Mouse (Mus musculus) E14TG2a.4 (cell line): ENCODE measurements around the gene Serac1.

Experiments used
- H3K27me3 ChIP-seq: 2 replicates; pipeline ENCODE4 v1.6.1; 2014; ENCODE audit warnings: low read length, control low read depth; ENCODE audit not compliant: insufficient read depth
- H3K36me3 ChIP-seq: 2 replicates; pipeline ENCODE4 v1.6.1; 2014; ENCODE audit warnings: low read length, control low read depth; ENCODE audit not compliant: insufficient read depth
- H3K4me1 ChIP-seq: replicated peaks from 2 replicates; pipeline ENCODE4 v1.6.1; 2014; ENCODE audit warnings: low read depth, low read length, control low read depth
- H3K4me3 ChIP-seq: replicated peaks from 2 replicates; pipeline ENCODE4 v1.5.1; 2014; ENCODE audit warnings: mild to moderate bottlenecking, low read length
- H3K9me3 ChIP-seq: 2 replicates; pipeline ENCODE4 v1.6.1; 2014; ENCODE audit warnings: low read length, control low read depth
- CTCF ChIP-seq: conservative IDR thresholded peaks from 2 replicates; pipeline ENCODE4 v1.5.1; 2014; ENCODE audit warnings: low read length
- NANOG ChIP-seq: IDR thresholded peaks from 2 replicates; pipeline ENCODE4 v1.6.1; 2014; ENCODE audit warnings: borderline replicate concordance, low read length, mixed read lengths
- POU5F1 ChIP-seq: IDR thresholded peaks from 2 replicates; pipeline ENCODE4 v1.6.1; 2014; ENCODE audit warnings: low read length, borderline replicate concordance

The Serac1 gene

DNA sequence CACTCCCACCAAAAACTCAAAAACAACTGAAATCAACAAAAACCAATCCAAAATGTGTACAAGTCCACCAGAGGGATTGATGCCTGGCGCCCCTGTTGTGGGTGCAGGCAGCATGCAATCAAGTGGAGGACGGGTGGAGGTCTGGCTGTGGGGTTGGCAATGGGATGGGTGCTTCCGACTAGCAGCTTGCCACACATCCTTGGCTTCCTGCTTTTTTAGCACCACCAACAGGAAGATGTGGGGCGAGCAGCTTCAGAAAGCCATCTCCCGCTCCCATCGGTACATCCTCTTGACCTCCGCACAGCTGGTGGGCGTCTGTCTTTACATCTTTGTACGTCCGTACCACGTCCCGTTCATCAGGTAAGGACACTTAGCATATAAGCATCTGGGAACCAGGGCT lies 62.3 kb downstream of the Serac1 start:
- no peak overlapping the region for H3K4me3 ChIP-seq
- peaks cover 28% of the 10 kb centered on the region for H3K4me1 ChIP-seq
- no peak for TF ChIP-seq NANOG
- H3K27me3 ChIP-seq: no peaks in the 10 kb centered on the region
- H3K9me3 ChIP-seq: no peaks in the 10 kb centered on the region
- H3K36me3 ChIP-seq: peaks cover 24% of the 10 kb centered on the region; the same call in 1 of the 2 replicates

DNA sequence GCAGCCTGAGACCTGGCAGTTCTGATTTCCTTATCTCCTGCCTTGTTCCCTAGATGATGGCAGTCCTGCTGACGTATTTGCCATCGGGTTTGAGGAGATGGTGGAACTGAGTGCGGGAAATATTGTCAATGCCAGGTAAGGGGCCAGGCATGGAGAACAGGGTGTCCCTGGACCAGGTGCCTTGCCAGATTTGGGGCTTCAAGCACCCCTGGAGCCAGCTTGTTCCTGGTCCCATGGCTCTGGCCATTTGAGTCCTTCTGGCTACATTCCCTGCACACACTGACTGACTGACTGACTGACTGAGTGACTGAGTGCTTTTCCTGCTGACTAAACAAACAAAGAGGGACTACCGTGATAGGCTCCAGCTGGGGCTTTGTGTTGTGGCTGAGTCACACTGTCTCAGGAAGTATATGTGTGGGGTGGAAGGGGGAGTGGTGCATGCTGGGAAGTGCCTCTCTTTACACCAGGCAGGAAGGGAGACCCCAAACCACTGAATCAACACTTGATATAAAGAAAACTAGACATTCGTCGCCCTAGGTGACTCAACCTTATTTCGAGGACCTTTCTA lies 63.2 kb downstream of the Serac1 start:
- Histone ChIP-seq H3K36me3 (peaks cover 24% of the 10 kb centered on the region; the same call in 1 of the 2 replicates), H3K9me3 (no peaks in the 10 kb centered on the region), H3K27me3 (no peaks in the 10 kb centered on the region), H3K4me1 (peaks cover 28% of the 10 kb centered on the region), H3K4me3 (no peak overlapping the region)
- TF ChIP-seq NANOG: no peak
- TF ChIP-seq POU5F1: no peak
- no peak for TF ChIP-seq CTCF

- H3K27me3 ChIP-seq: no peaks in the 10 kb centered on the region
- peaks cover 21% of the 10 kb centered on the region for H3K4me1 ChIP-seq
- H3K9me3 ChIP-seq: no peaks in the 10 kb centered on the region
- TF ChIP-seq POU5F1 (no peak), CTCF (no peak), NANOG (no peak)
- no peak overlapping the region for H3K4me3 ChIP-seq
- peaks cover 32% of the 10 kb centered on the region for H3K36me3 ChIP-seq
Observed at GRCm38 (mm10) chr17:6014985-6015384, 64.6 kb downstream of the Serac1 start.

DNA sequence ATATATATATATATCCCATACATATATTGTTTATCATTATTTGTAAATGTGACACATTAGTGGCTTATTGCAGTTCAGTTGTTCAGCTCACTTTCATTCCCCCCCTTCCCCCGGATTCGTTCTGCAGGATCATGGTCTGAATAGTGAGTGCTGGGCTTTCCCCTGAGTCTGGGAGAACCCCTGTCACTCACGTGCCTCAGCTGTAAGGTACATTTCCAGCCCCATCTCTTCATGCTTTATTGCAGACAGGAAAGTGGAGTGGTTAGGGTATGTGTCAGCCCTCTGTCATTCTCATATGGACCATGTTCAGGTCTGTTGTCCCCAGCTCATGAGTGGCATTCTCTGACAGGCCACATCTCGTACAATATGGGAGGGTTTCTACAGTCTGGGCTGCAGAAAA lies 66.5 kb downstream of the Serac1 start:
- Histone ChIP-seq H3K36me3 (peaks cover 32% of the 10 kb centered on the region), H3K9me3 (no peaks in the 10 kb centered on the region), H3K4me3 (no peak overlapping the region), H3K27me3 (no peaks in the 10 kb centered on the region), H3K4me1 (peaks cover 17% of the 10 kb centered on the region)
- TF ChIP-seq CTCF (no peak), POU5F1 (no peak), NANOG (no peak)

GRCm38 (mm10) chr17:6009606-6010005 lies 69.9 kb downstream of the Serac1 start:
- TF ChIP-seq NANOG: no peak
- no peak for TF ChIP-seq POU5F1
- H3K27me3 ChIP-seq: no peaks in the 10 kb centered on the region
- H3K9me3 ChIP-seq: no peaks in the 10 kb centered on the region
- peaks cover 21% of the 10 kb centered on the region for H3K4me1 ChIP-seq
- peaks cover 24% of the 10 kb centered on the region for H3K36me3 ChIP-seq
- H3K4me3 ChIP-seq: no peak overlapping the region

- Histone ChIP-seq H3K4me3 (no peak overlapping the region), H3K27me3 (no peaks in the 10 kb centered on the region), H3K4me1 (peaks cover 21% of the 10 kb centered on the region), H3K9me3 (no peaks in the 10 kb centered on the region), H3K36me3 (peaks cover 24% of the 10 kb centered on the region)
- TF ChIP-seq CTCF: no peak
Observed at GRCm38 (mm10) chr17:6008590-6008989, 71.0 kb downstream of the Serac1 start.

- Histone ChIP-seq H3K9me3 (no peaks in the 10 kb centered on the region), H3K36me3 (peaks cover 26% of the 10 kb centered on the region), H3K4me3 (no peak overlapping the region), H3K27me3 (no peaks in the 10 kb centered on the region), H3K4me1 (peaks cover 21% of the 10 kb centered on the region)
- TF ChIP-seq NANOG: no peak
- no peak for TF ChIP-seq CTCF
- no peak for TF ChIP-seq POU5F1
Observed at GRCm38 (mm10) chr17:6007902-6008301, 71.6 kb downstream of the Serac1 start.

DNA sequence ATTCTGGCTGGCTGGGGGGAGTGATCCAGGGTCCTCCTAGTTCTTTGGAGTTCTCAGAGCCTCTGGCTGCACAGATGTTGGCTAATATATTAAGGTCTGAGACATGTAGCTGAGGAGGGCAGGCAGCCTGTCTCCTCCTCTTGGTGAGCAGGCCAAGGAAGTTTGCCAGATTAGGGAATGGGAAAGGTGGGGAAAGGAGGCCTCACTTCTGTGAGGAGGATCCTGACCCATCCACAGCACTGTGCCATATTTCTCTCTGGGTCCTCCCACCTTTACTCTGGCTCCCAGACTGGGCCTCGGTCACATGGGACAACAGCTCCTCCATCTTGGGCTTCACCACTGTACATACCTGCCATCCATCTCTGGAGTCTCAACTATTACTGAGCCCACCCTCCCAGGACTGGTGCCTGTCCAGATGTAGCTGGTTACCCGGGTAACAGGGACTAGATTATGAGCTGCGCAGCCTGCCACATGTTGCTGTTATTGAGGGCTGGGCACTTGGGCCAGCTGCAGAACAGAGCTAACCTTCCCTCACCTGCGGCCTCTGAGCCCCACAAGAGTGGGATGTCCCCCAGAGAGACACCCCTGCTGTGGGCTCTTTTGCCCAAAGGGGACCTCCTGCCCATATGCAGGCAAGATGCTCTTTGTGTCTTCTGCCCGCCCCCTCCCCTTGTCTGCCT lies 72.3 kb downstream of the Serac1 start:
- H3K27me3 ChIP-seq: no peaks in the 10 kb centered on the region
- peaks cover 21% of the 10 kb centered on the region for H3K4me1 ChIP-seq
- H3K4me3 ChIP-seq: no peak overlapping the region
- H3K36me3 ChIP-seq: peaks cover 26% of the 10 kb centered on the region
- no peaks in the 10 kb centered on the region for H3K9me3 ChIP-seq
- TF ChIP-seq CTCF: no peak
- no peak for TF ChIP-seq NANOG
